In the genomic region with DNA sequence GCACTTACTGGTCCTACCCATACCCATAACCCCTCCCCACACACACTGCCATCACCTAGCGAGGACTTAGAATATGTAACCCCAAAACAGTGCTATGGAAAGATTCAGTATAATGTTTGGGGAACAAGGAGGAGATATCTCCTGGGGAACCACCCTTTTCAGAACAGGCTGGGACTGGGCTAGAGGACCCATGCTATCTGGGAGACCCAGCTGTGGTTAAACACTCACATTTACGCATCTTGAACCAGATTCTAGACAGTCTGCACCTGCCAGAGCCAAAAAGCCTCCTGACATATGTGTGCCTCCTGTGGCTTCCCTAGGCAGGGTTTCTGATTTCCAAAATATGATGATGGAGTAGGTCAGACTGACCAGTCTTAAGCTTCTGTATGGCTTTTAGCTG, we compare ENCODE assay signal across 13 mouse cellular contexts.
A peak's percentile ranks its signal among the peaks of the same experiment; 100 is the strongest.
DNase-seq lines count a peak whose midpoint lies in the region; ATAC-seq and TF ChIP-seq lines count a peak whose summit lies in the region.
"Had no signal": no experiment of that assay in that cellular context is flagged by ENCODE, and none has a peak within 500 bp of the region (broad histone marks: within the 10 kb centered on the region; RNA-seq: fewer than 3 reads in every experiment).

No protein-coding gene starts in this region.

- no peak overlapping the region for H3K4me2 ChIP-seq in heart, embryonic 16.5 days (ENCODE audit: low read depth, low read length)
- no peak overlapping the region for H3K4me2 ChIP-seq in liver, embryonic 13.5 days
- H3K4me2 ChIP-seq in forebrain, embryonic 13.5 days = no peak overlapping the region
- H3K4me2 ChIP-seq: lung, embryonic 14.5 days; stomach, embryonic 15.5 days had no signal

- H3K9ac ChIP-seq in heart, embryonic 16.5 days (ENCODE audit: low read length) = 0 out of 2 replicates have a peak overlapping the region, but pooled peaks have one; percentile 5
- 0 out of 2 replicates have a peak overlapping the region, but pooled peaks have one; percentile 26 for H3K9ac ChIP-seq in liver, embryonic 13.5 days
- H3K9ac ChIP-seq in forebrain, embryonic 13.5 days = no peak overlapping the region
- H3K9ac ChIP-seq: lung, embryonic 14.5 days; stomach, embryonic 15.5 days had no signal

- H3K4me3 ChIP-seq in heart, embryonic 16.5 days (ENCODE audit: low read length) = no peak overlapping the region
- no peak overlapping the region for H3K4me3 ChIP-seq in cortical plate, adult 2 months (ENCODE audit: insufficient read depth, low read length)
- no peak overlapping the region for H3K4me3 ChIP-seq in liver, embryonic 13.5 days (replicated peaks)
- no peak overlapping the region for H3K4me3 ChIP-seq in forebrain, embryonic 13.5 days
- H3K4me3 ChIP-seq: stomach, embryonic 15.5 days had no signal

- TF ChIP-seq POLR2A in cortical plate, adult 2 months (IDR thresholded peaks at IDR 0.05; ENCODE audit: extremely low read depth, insufficient read depth, low read length) = no peak

- no peak for DNase-seq in heart, postnatal 4 days
- peak; percentile 30 for DNase-seq in MEL-GATA-1-ER (ENCODE audit: extremely low read depth, low read depth)
- no peak for DNase-seq in liver, embryonic 13.5 days
- no peak for DNase-seq in adrenal gland, postnatal 36 days
- DNase-seq: cerebellum, adult 18-20 months; kidney, postnatal 25 days; lung, embryonic 14.5 days; thymus, postnatal 14 days had no signal

- H3K27me3 ChIP-seq in heart, embryonic 16.5 days (ENCODE audit: control insufficient read depth, insufficient read depth, low read length) = no peaks in the 10 kb centered on the region
- no peaks in the 10 kb centered on the region for H3K27me3 ChIP-seq in liver, embryonic 13.5 days
- no peaks in the 10 kb centered on the region for H3K27me3 ChIP-seq in forebrain, embryonic 13.5 days
- H3K27me3 ChIP-seq: stomach, embryonic 15.5 days had no signal

- no peak for TF ChIP-seq CTCF in cortical plate, adult 2 months (IDR thresholded peaks at IDR 0.05; ENCODE audit: extremely low read depth, insufficient read depth, low read length)

- no peaks in the 10 kb centered on the region for H3K9me3 ChIP-seq in heart, embryonic 16.5 days (replicated peaks; ENCODE audit: control insufficient read depth, low read length)
- no peaks in the 10 kb centered on the region for H3K9me3 ChIP-seq in liver, embryonic 13.5 days (replicated peaks)
- H3K9me3 ChIP-seq in forebrain, embryonic 13.5 days (replicated peaks) = no peaks in the 10 kb centered on the region
- H3K9me3 ChIP-seq: stomach, embryonic 15.5 days had no signal

- no peaks in the 10 kb centered on the region for H3K36me3 ChIP-seq in heart, embryonic 16.5 days (ENCODE audit: control insufficient read depth, insufficient read depth)
- no peaks in the 10 kb centered on the region for H3K36me3 ChIP-seq in liver, embryonic 13.5 days
- no peaks in the 10 kb centered on the region for H3K36me3 ChIP-seq in forebrain, embryonic 13.5 days (ENCODE audit: poor library complexity, severe bottlenecking)
- H3K36me3 ChIP-seq: stomach, embryonic 15.5 days had no signal

- ATAC-seq in heart, embryonic 16.5 days (replicated peaks; ENCODE audit: extremely low read depth, insufficient read depth, low FRiP score) = no peak
- peak; percentile 68 for ATAC-seq in liver, embryonic 13.5 days (ENCODE audit: low read depth)
- no peak for ATAC-seq in forebrain, embryonic 13.5 days
- ATAC-seq: intestine, postnatal 0 days had no signal

- peaks cover 98% of the 10 kb centered on the region for H3K4me1 ChIP-seq in heart, embryonic 16.5 days (ENCODE audit: control insufficient read depth, insufficient read depth, low read length)
- H3K4me1 ChIP-seq in cortical plate, adult 2 months (ENCODE audit: control insufficient read depth, insufficient read depth, low read length) = peaks cover 57% of the 10 kb centered on the region
- H3K4me1 ChIP-seq in liver, embryonic 13.5 days (replicated peaks) = peaks cover 61% of the 10 kb centered on the region
- peaks cover 44% of the 10 kb centered on the region for H3K4me1 ChIP-seq in forebrain, embryonic 13.5 days

- WGBS in heart, embryonic 16.5 days = 82% methylated on average over 2 of the region's 2 CpGs
- WGBS in liver, embryonic 13.5 days (ENCODE audit: insufficient replicate concordance) = 40% methylated on average over 2 of the region's 2 CpGs
- 93% methylated on average over 2 of the region's 2 CpGs for WGBS in forebrain, embryonic 13.5 days

- H3K27ac ChIP-seq in heart, embryonic 16.5 days (ENCODE audit: low read length) = peak overlapping the region; percentile 75; the same call in 1 of the 2 replicates
- H3K27ac ChIP-seq in cortical plate, adult 2 months (ENCODE audit: insufficient read depth, low read length) = peak overlapping the region; percentile 32
- H3K27ac ChIP-seq in liver, embryonic 13.5 days = peak overlapping the region; percentile 35
- H3K27ac ChIP-seq in forebrain, embryonic 13.5 days = no peak overlapping the region
- H3K27ac ChIP-seq: stomach, embryonic 15.5 days had no signal
